In the genomic region with DNA sequence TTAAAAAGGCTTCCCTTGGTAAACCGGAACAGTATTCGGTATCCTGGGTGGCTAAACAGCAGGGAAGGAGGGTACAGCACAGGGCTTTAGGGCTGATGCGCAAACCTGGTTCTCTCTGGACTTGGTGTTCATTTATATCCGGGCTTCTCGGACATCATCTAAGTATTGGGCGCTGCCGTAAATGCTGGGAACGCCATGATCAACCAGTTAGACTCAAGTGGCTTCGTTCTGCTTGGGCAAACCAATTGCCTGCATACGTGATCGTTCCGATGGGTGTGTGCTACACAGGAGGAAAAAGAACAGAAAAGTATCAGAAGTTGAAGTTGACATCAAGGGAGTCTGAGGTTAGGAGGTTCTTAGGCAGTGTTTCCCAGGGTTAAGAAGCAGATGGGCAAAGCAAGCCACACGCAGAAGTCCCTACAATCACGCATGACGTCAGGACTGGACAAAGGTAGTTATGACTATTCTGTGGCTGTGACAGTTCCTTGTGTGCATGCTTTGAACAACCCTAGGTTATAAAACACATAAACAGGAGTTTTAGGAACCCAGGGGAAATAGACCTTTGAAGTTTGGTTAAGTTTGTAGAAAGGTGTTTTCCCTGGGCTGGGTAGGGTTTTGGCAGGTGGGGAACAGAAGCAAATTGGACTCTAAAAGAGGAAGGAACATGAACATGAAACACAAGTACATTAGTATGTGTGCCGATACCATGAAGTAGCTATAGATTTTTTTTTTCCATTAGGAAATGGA, we compare ENCODE assay signal across 17 mouse cellular contexts. TPM values are rescaled to one million over a fixed set of nuclear protein-coding genes. Genes with fewer than 3 reads are reported as not detected.
DNase-seq lines count a peak whose midpoint lies in the region; ATAC-seq and TF ChIP-seq lines count a peak whose summit lies in the region.
"Had no signal": no experiment of that assay in that cellular context is flagged by ENCODE, and none has a peak within 500 bp of the region (broad histone marks: within the 10 kb centered on the region; RNA-seq: fewer than 3 reads in every experiment).

No protein-coding gene starts in this region.

- no peaks in the 10 kb centered on the region for H3K27me3 ChIP-seq in heart, embryonic 14.5 days (ENCODE audit: control insufficient read depth, insufficient read depth, low read length)
- no peaks in the 10 kb centered on the region for H3K27me3 ChIP-seq in heart, postnatal 0 days (ENCODE audit: control insufficient read depth, insufficient read depth, low read length)
- H3K27me3 ChIP-seq: forebrain, embryonic 15.5 days; hindbrain, embryonic 12.5 days; intestine, embryonic 15.5 days; liver, embryonic 12.5 days had no signal

- H3K9ac ChIP-seq in heart, embryonic 14.5 days (ENCODE audit: low read length) = no peak overlapping the region
- no peak overlapping the region for H3K9ac ChIP-seq in heart, postnatal 0 days (replicated peaks; ENCODE audit: low read depth, low read length)
- H3K9ac ChIP-seq: forebrain, embryonic 15.5 days; hindbrain, embryonic 12.5 days; intestine, embryonic 15.5 days; liver, embryonic 12.5 days had no signal

- TF ChIP-seq CTCF in heart, postnatal 0 days (IDR thresholded peaks at IDR 0.05; ENCODE audit: low read depth) = no peak

- H3K4me1 ChIP-seq in heart, embryonic 14.5 days (ENCODE audit: control insufficient read depth in 2 of 2, insufficient read depth in 2 of 2, low read length in 2 of 2) = peaks cover 12 to 14% of the 10 kb centered on the region in 2 experiments
- H3K4me1 ChIP-seq in heart, postnatal 0 days (ENCODE audit: control insufficient read depth, insufficient read depth) = peaks cover 14% of the 10 kb centered on the region
- H3K4me1 ChIP-seq: forebrain, embryonic 15.5 days; hindbrain, embryonic 12.5 days; intestine, embryonic 15.5 days; liver, embryonic 12.5 days had no signal

- no peak for ATAC-seq in heart, embryonic 14.5 days (ENCODE audit: insufficient number of reproducible peaks, insufficient read depth, low FRiP score, low read depth)
- ATAC-seq in heart, postnatal 0 days (ENCODE audit: insufficient read depth, low read depth) = no peak
- ATAC-seq: forebrain, embryonic 15.5 days; intestine, embryonic 15.5 days; liver, embryonic 12.5 days had no signal

- no peak overlapping the region for H3K4me3 ChIP-seq in heart, embryonic 14.5 days (ENCODE audit: control insufficient read depth in 1 of 2, insufficient read depth in 1 of 2, low read depth in 1 of 2, low read length in 2 of 2)
- H3K4me3 ChIP-seq in heart, postnatal 0 days (ENCODE audit: low read depth, low read length) = no peak overlapping the region
- H3K4me3 ChIP-seq: forebrain, embryonic 15.5 days; hindbrain, embryonic 12.5 days; intestine, embryonic 15.5 days; liver, embryonic 12.5 days had no signal

- TF ChIP-seq EP300 in heart, postnatal 0 days (IDR thresholded peaks at IDR 0.05; ENCODE audit: low read depth) = no peak

- WGBS in heart, embryonic 14.5 days = 87% methylated on average over 16 of the region's 16 CpGs
- WGBS in heart, postnatal 0 days = 82% methylated on average over 16 of the region's 16 CpGs

- H3K9me3 ChIP-seq in heart, embryonic 14.5 days (ENCODE audit: control insufficient read depth, low read length) = no peaks in the 10 kb centered on the region
- H3K9me3 ChIP-seq in heart, postnatal 0 days (replicated peaks; ENCODE audit: control insufficient read depth, low read length) = no peaks in the 10 kb centered on the region
- H3K9me3 ChIP-seq: forebrain, embryonic 15.5 days; hindbrain, embryonic 12.5 days; intestine, embryonic 15.5 days; liver, embryonic 12.5 days had no signal

- H3K27ac ChIP-seq in heart, embryonic 14.5 days (replicated peaks in 1 of 2; ENCODE audit: control insufficient read depth in 1 of 2, insufficient read depth in 1 of 2, low read depth in 2 of 2, low read length in 2 of 2) = peak overlapping the region; percentile 49 to 80; a peak in 3 of 4 replicates
- H3K27ac ChIP-seq in heart, postnatal 0 days (ENCODE audit: low read depth) = peak overlapping the region; percentile 81
- H3K27ac ChIP-seq: forebrain, embryonic 15.5 days; hindbrain, embryonic 12.5 days; intestine, embryonic 15.5 days; liver, embryonic 12.5 days had no signal

- no peak overlapping the region for H3K4me2 ChIP-seq in heart, embryonic 14.5 days (ENCODE audit: low read length)
- no peak overlapping the region for H3K4me2 ChIP-seq in heart, postnatal 0 days (ENCODE audit: low read depth, low read length)
- H3K4me2 ChIP-seq: forebrain, embryonic 15.5 days; hindbrain, embryonic 12.5 days; intestine, embryonic 15.5 days; liver, embryonic 12.5 days had no signal

- H3K36me3 ChIP-seq in heart, embryonic 14.5 days (ENCODE audit: control insufficient read depth, insufficient read depth, low read length) = no peaks in the 10 kb centered on the region
- H3K36me3 ChIP-seq in heart, postnatal 0 days (replicated peaks; ENCODE audit: control insufficient read depth, insufficient read depth, low read length) = no peaks in the 10 kb centered on the region
- H3K36me3 ChIP-seq: forebrain, embryonic 15.5 days; hindbrain, embryonic 12.5 days; intestine, embryonic 15.5 days; liver, embryonic 12.5 days had no signal

- no peak for DNase-seq in heart, adult 8-10 months (ENCODE audit: low spot score)
- DNase-seq in B cell, adult 2 months = peak; percentile 58 to 70
- DNase-seq in CD4-positive, CD25-positive, alpha-beta regulatory T cell, adult 2 months (ENCODE audit: low read depth, low spot score) = peak; percentile 65
- no peak for DNase-seq in heart, postnatal 0 days (ENCODE audit: low spot score)
- DNase-seq in adipocyte (ENCODE audit: low spot score) = no peak
- no peak for DNase-seq in layer of hippocampus, postnatal 14 days (ENCODE audit: low spot score in 2 of 2)
- no peak for DNase-seq in adrenal gland, postnatal 25 days
- DNase-seq: cerebellum, adult 11 months; cerebellum, postnatal 10 days; lung, adult 2 months; right cerebral cortex, postnatal 4 days; thymus, adult 18-20 months had no signal

RNA-seq across cellular contexts. Expression of gene Foxn3, which starts 46.9 kb away (rescaled TPM):
- polyA plus RNA-seq in heart, embryonic 14.5 days (2014; fragmentation: Nextera tagmentation; extraction: Ambion mirVana) = 78.3 and 81.0 TPM in 2 replicates
- 100 to 1,000 TPM in 3 of 4 experiments, 10 to 100 TPM in 1; 98.7 to 128 (median 104) TPM for total RNA-seq in heart, adult 8-10 months (2022)
- total RNA-seq in heart, postnatal 0 days (2014; rRNA removed; ENCODE audit: low replicate concordance) = 31.4 and 36.1 TPM in 2 replicates
- polyA plus RNA-seq in heart, postnatal 0 days (2015; fragmentation: Nextera tagmentation; extraction: Ambion mirVana) = 53.1 and 55.3 TPM in 2 replicates
- total RNA-seq in layer of hippocampus, postnatal 14 days (2021) = 10 to 100 TPM; 54.8 to 55.8 TPM
- 64.8 and 98.9 TPM in 2 replicates for total RNA-seq in adrenal gland, postnatal 25 days (2021)

Comparison
In these comparisons a context has a peak if more than half of its experiments do, and no peak if none do; other contexts are left out.
1. DNase-seq: peak in B cell, adult 2 months (2 of 2) and CD4-positive, CD25-positive, alpha-beta regulatory T cell, adult 2 months (single experiment); none in heart, adult 8-10 months (single experiment), heart, postnatal 0 days (single experiment), adipocyte (single experiment), layer of hippocampus, postnatal 14 days (0 of 2) and adrenal gland, postnatal 25 days (single experiment).